Mouse (Mus musculus): ENCODE measurements around the gene Prdm13. TPM values are rescaled to one million over a fixed set of nuclear protein-coding genes. Genes with fewer than 3 reads are reported as not detected.

Prdm13 gene
- not detected in 2 replicates for polyA plus RNA-seq (2015; fragmentation: Nextera tagmentation; extraction: Ambion mirVana)

- ATAC-seq (ENCODE audit: insufficient read depth, low FRiP score) = no peak
- H3K4me2 ChIP-seq (ENCODE audit: low read depth, low read length) = no peak within 1 kb of the TSS
- H3K27me3 ChIP-seq (ENCODE audit: control insufficient read depth, insufficient read depth, low read length) = peaks cover 92% of the 10 kb centered on the region
- H3K9me3 ChIP-seq (replicated peaks; ENCODE audit: control insufficient read depth, low read length) = 0 out of 2 replicates have a peak, but pooled peaks cover 3% of the 10 kb centered on the region
- H3K36me3 ChIP-seq (ENCODE audit: control insufficient read depth, insufficient read depth, low read length) = no peaks in the 10 kb centered on the region
- WGBS = under 1% methylated on average over 38 of the region's 38 CpGs
- H3K27ac ChIP-seq (ENCODE audit: low read length) = no peak within 1 kb of the TSS
- peaks cover 8% of the 10 kb centered on the region for H3K4me1 ChIP-seq (ENCODE audit: control insufficient read depth, insufficient read depth, low read length)
- H3K4me3 ChIP-seq (replicated peaks; ENCODE audit: low read length) = no peak within 1 kb of the TSS
- no peak within 1 kb of the TSS for H3K9ac ChIP-seq (ENCODE audit: low read length)
Observed at GRCm38 (mm10) chr4:21685595-21686091, at the start of gene Prdm13. Gene Prdm13 (minus strand): TSS chr4:21685963.

GRCm38 (mm10) chr4:21727615-21728165, 41.9 kb upstream of the Prdm13 start, which contains the start of gene Ccnc:
Gene Ccnc (plus strand): TSS chr4:21727701.
- H3K27me3 ChIP-seq (ENCODE audit: control insufficient read depth, insufficient read depth, low read length) = no peaks in the 10 kb centered on the region
- peak within 1 kb of the TSS; percentile 70 for H3K4me2 ChIP-seq (ENCODE audit: low read depth, low read length)
- H3K9ac ChIP-seq (ENCODE audit: low read length) = peak within 1 kb of the TSS; percentile 86
- H3K4me3 ChIP-seq (replicated peaks; ENCODE audit: low read length) = peak within 1 kb of the TSS; percentile 76
- under 1% methylated on average over 37 of the region's 37 CpGs for WGBS
- peak; percentile 97 for ATAC-seq (ENCODE audit: insufficient read depth, low FRiP score)
- H3K4me1 ChIP-seq (ENCODE audit: control insufficient read depth, insufficient read depth, low read length) = peaks cover 4% of the 10 kb centered on the region
- peak within 1 kb of the TSS; percentile 79 for H3K27ac ChIP-seq (ENCODE audit: low read length)
- H3K9me3 ChIP-seq (replicated peaks; ENCODE audit: control insufficient read depth, low read length) = no peaks in the 10 kb centered on the region
- no peaks in the 10 kb centered on the region for H3K36me3 ChIP-seq (ENCODE audit: control insufficient read depth, insufficient read depth, low read length)

- Histone ChIP-seq H3K4me1 (ENCODE audit: control insufficient read depth, insufficient read depth, low read length) (peaks cover 4% of the 10 kb centered on the region), H3K27me3 (ENCODE audit: control insufficient read depth, insufficient read depth, low read length) (no peaks in the 10 kb centered on the region), H3K4me3 (replicated peaks; ENCODE audit: low read length) (peak overlapping the region; percentile 76), H3K27ac (ENCODE audit: low read length) (peak overlapping the region; percentile 79), H3K36me3 (ENCODE audit: control insufficient read depth, insufficient read depth, low read length) (no peaks in the 10 kb centered on the region), H3K9me3 (replicated peaks; ENCODE audit: control insufficient read depth, low read length) (no peaks in the 10 kb centered on the region), H3K4me2 (ENCODE audit: low read depth, low read length) (peak overlapping the region; percentile 70), H3K9ac (ENCODE audit: low read length) (peak overlapping the region; percentile 86)
- WGBS = under 1% methylated on average over 22 of the region's 22 CpGs
- ATAC-seq (ENCODE audit: insufficient read depth, low FRiP score) = peak; percentile 31; the same call in 1 of the 2 replicates
Observed at GRCm38 (mm10) chr4:21726912-21727614, 41.3 kb upstream of the Prdm13 start.

- no peak overlapping the region for H3K9ac ChIP-seq (ENCODE audit: low read length)
- WGBS = 62% methylated on average over 7 of the region's 7 CpGs
- H3K27ac ChIP-seq (ENCODE audit: low read length) = no peak overlapping the region
- no peaks in the 10 kb centered on the region for H3K4me1 ChIP-seq (ENCODE audit: control insufficient read depth, insufficient read depth, low read length)
- H3K4me2 ChIP-seq (ENCODE audit: low read depth, low read length) = no peak overlapping the region
- no peaks in the 10 kb centered on the region for H3K36me3 ChIP-seq (ENCODE audit: control insufficient read depth, insufficient read depth, low read length)
- no peaks in the 10 kb centered on the region for H3K9me3 ChIP-seq (replicated peaks; ENCODE audit: control insufficient read depth, low read length)
- H3K27me3 ChIP-seq (ENCODE audit: control insufficient read depth, insufficient read depth, low read length) = no peaks in the 10 kb centered on the region
- ATAC-seq (ENCODE audit: insufficient read depth, low FRiP score) = no peak
- H3K4me3 ChIP-seq (replicated peaks; ENCODE audit: low read length) = no peak overlapping the region
Observed at GRCm38 (mm10) chr4:21722752-21723334, 37.1 kb upstream of the Prdm13 start.

GRCm38 (mm10) chr4:21712147-21712546, 26.4 kb upstream of the Prdm13 start:
- Histone ChIP-seq H3K9me3 (replicated peaks; ENCODE audit: control insufficient read depth, low read length) (no peaks in the 10 kb centered on the region), H3K9ac (ENCODE audit: low read length) (no peak overlapping the region), H3K4me3 (replicated peaks; ENCODE audit: low read length) (no peak overlapping the region), H3K27ac (ENCODE audit: low read length) (no peak overlapping the region), H3K4me1 (ENCODE audit: control insufficient read depth, insufficient read depth, low read length) (no peaks in the 10 kb centered on the region), H3K4me2 (ENCODE audit: low read depth, low read length) (no peak overlapping the region), H3K36me3 (ENCODE audit: control insufficient read depth, insufficient read depth, low read length) (no peaks in the 10 kb centered on the region), H3K27me3 (ENCODE audit: control insufficient read depth, insufficient read depth, low read length) (no peaks in the 10 kb centered on the region)
- 3% methylated on average over 13 of the region's 13 CpGs for WGBS
- ATAC-seq (ENCODE audit: insufficient read depth, low FRiP score) = peak; percentile 92

- ATAC-seq (ENCODE audit: insufficient read depth, low FRiP score) = no peak
- 47% methylated on average over 1 of the region's 1 CpGs for WGBS
- Histone ChIP-seq H3K9ac (ENCODE audit: low read length) (no peak overlapping the region), H3K4me2 (ENCODE audit: low read depth, low read length) (no peak overlapping the region), H3K4me3 (replicated peaks; ENCODE audit: low read length) (no peak overlapping the region), H3K4me1 (ENCODE audit: control insufficient read depth, insufficient read depth, low read length) (no peaks in the 10 kb centered on the region), H3K27ac (ENCODE audit: low read length) (no peak overlapping the region), H3K9me3 (replicated peaks; ENCODE audit: control insufficient read depth, low read length) (no peaks in the 10 kb centered on the region), H3K36me3 (ENCODE audit: control insufficient read depth, insufficient read depth, low read length) (no peaks in the 10 kb centered on the region), H3K27me3 (ENCODE audit: control insufficient read depth, insufficient read depth, low read length) (no peaks in the 10 kb centered on the region)
Observed at GRCm38 (mm10) chr4:21705046-21705445, 19.3 kb upstream of the Prdm13 start.

GRCm38 (mm10) chr4:21695638-21696254, 10.0 kb upstream of the Prdm13 start:
- Histone ChIP-seq H3K27ac (ENCODE audit: low read length) (no peak overlapping the region), H3K4me3 (replicated peaks; ENCODE audit: low read length) (no peak overlapping the region), H3K36me3 (ENCODE audit: control insufficient read depth, insufficient read depth, low read length) (no peaks in the 10 kb centered on the region), H3K4me1 (ENCODE audit: control insufficient read depth, insufficient read depth, low read length) (no peaks in the 10 kb centered on the region), H3K9ac (ENCODE audit: low read length) (no peak overlapping the region), H3K27me3 (ENCODE audit: control insufficient read depth, insufficient read depth, low read length) (peaks cover 28% of the 10 kb centered on the region), H3K9me3 (replicated peaks; ENCODE audit: control insufficient read depth, low read length) (no peaks in the 10 kb centered on the region), H3K4me2 (ENCODE audit: low read depth, low read length) (no peak overlapping the region)
- no peak for ATAC-seq (ENCODE audit: insufficient read depth, low FRiP score)
- 28% methylated on average over 7 of the region's 7 CpGs for WGBS

- H3K9me3 ChIP-seq (replicated peaks; ENCODE audit: control insufficient read depth, low read length) = 0 out of 2 replicates have a peak, but pooled peaks cover 3% of the 10 kb centered on the region
- no peak overlapping the region for H3K9ac ChIP-seq (ENCODE audit: low read length)
- H3K4me3 ChIP-seq (replicated peaks; ENCODE audit: low read length) = no peak overlapping the region
- H3K36me3 ChIP-seq (ENCODE audit: control insufficient read depth, insufficient read depth, low read length) = no peaks in the 10 kb centered on the region
- no peak for ATAC-seq (ENCODE audit: insufficient read depth, low FRiP score)
- WGBS = 9% methylated on average over 7 of the region's 7 CpGs
- peaks cover 77% of the 10 kb centered on the region for H3K27me3 ChIP-seq (ENCODE audit: control insufficient read depth, insufficient read depth, low read length)
- no peak overlapping the region for H3K27ac ChIP-seq (ENCODE audit: low read length)
- no peak overlapping the region for H3K4me2 ChIP-seq (ENCODE audit: low read depth, low read length)
- H3K4me1 ChIP-seq (ENCODE audit: control insufficient read depth, insufficient read depth, low read length) = peaks cover 8% of the 10 kb centered on the region
Observed at GRCm38 (mm10) chr4:21690221-21690620, 4.5 kb upstream of the Prdm13 start.

Measured in stomach, embryonic 16.5 days (tissue).